Comparison of ENCODE assay signal across 8 mouse cellular contexts in the genomic region with DNA sequence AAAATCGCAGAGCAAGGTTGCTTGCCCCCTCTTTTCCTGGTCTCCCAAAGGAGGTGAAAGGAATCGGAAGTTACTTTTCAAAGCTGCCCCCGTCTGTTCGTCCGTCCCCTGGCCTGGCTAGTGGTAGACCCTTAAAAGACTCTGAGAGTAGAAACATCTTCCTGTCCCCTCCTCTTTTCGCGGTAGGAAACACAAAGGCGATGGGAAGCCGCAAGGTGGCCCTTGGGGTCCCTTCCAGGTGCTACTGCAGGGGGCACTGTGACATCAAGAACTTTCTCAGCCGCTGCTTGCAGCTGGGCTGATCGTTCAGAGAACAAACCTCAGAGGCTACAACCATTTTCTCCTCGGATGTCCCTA.
DNase-seq lines count a peak whose midpoint lies in the region; ATAC-seq and TF ChIP-seq lines count a peak whose summit lies in the region.

No protein-coding gene starts in this region.

- no peaks in the 10 kb centered on the region for H3K9me3 ChIP-seq in embryonic facial prominence, embryonic 15.5 days (replicated peaks)
- H3K9me3 ChIP-seq in limb, embryonic 14.5 days (ENCODE audit: control insufficient read depth, low read length), result no peaks in the 10 kb centered on the region
- no peaks in the 10 kb centered on the region for H3K9me3 ChIP-seq in midbrain, embryonic 16.5 days (replicated peaks; ENCODE audit: control insufficient read depth, low read length, poor library complexity, severe bottlenecking)

- peak overlapping the region; percentile 57 for H3K4me2 ChIP-seq in embryonic facial prominence, embryonic 15.5 days (replicated peaks)
- peak overlapping the region; percentile 46 for H3K4me2 ChIP-seq in limb, embryonic 14.5 days (replicated peaks; ENCODE audit: low read depth, low read length, severe bottlenecking)
- H3K4me2 ChIP-seq in midbrain, embryonic 16.5 days (ENCODE audit: low read length), result peak overlapping the region; percentile 25

- no peak overlapping the region; the same call in 1 of the 2 replicates for H3K9ac ChIP-seq in embryonic facial prominence, embryonic 15.5 days
- no peak overlapping the region for H3K9ac ChIP-seq in limb, embryonic 14.5 days (ENCODE audit: low read depth, low read length, severe bottlenecking)
- no peak overlapping the region for H3K9ac ChIP-seq in midbrain, embryonic 16.5 days (ENCODE audit: low read depth, low read length)

- no peak for TF ChIP-seq POLR2A in limb, embryonic 14.5 days (IDR thresholded peaks at IDR 0.05; ENCODE audit: borderline replicate concordance, extremely low read depth, insufficient read depth, insufficient read length)

- no peak for DNase-seq in left cerebral cortex, adult 2 months (ENCODE audit: extremely low spot score in 1 of 2, low spot score in 2 of 2)
- no peak for DNase-seq in left cerebral cortex, postnatal 36 days (ENCODE audit: low spot score in 2 of 2)
- peak; percentile 69 for DNase-seq in heart, postnatal 4 days
- DNase-seq in limb, embryonic 14.5 days (ENCODE audit: low spot score), result peak; percentile 75
- DNase-seq in T-cell, adult 2 months (ENCODE audit: low spot score), result no peak

- H3K36me3 ChIP-seq in embryonic facial prominence, embryonic 15.5 days, result no peaks in the 10 kb centered on the region
- no peaks in the 10 kb centered on the region for H3K36me3 ChIP-seq in limb, embryonic 14.5 days (ENCODE audit: control insufficient read depth, insufficient read depth, low read length)
- no peaks in the 10 kb centered on the region for H3K36me3 ChIP-seq in midbrain, embryonic 16.5 days (ENCODE audit: control insufficient read depth, insufficient read depth, low read length)

- WGBS in embryonic facial prominence, embryonic 15.5 days, result 1% methylated on average over 12 of the region's 12 CpGs
- WGBS in limb, embryonic 14.5 days, result 0% methylated on average over 12 of the region's 12 CpGs
- WGBS in midbrain, embryonic 16.5 days, result under 1% methylated on average over 12 of the region's 12 CpGs

- H3K4me1 ChIP-seq in embryonic facial prominence, embryonic 15.5 days, result peaks cover 31% of the 10 kb centered on the region
- peaks cover 6% of the 10 kb centered on the region; the same call in 1 of the 2 replicates for H3K4me1 ChIP-seq in limb, embryonic 14.5 days (ENCODE audit: control insufficient read depth, insufficient read depth, low read length)
- peaks cover 4% of the 10 kb centered on the region for H3K4me1 ChIP-seq in midbrain, embryonic 16.5 days (ENCODE audit: control insufficient read depth, insufficient read depth, low read length)

- peaks cover 10% of the 10 kb centered on the region for H3K27me3 ChIP-seq in embryonic facial prominence, embryonic 15.5 days
- peaks cover 38% of the 10 kb centered on the region for H3K27me3 ChIP-seq in limb, embryonic 14.5 days (ENCODE audit: control insufficient read depth, insufficient read depth, low read length)
- peaks cover 40% of the 10 kb centered on the region for H3K27me3 ChIP-seq in midbrain, embryonic 16.5 days (ENCODE audit: control insufficient read depth, insufficient read depth, low read depth, low read length)

- intact Hi-C loops in left cerebral cortex, adult 2 months (cut with DNase I), result loop anchor here (5.0 to 10.0 kb wide), 3 partner anchors 95 to 1558 kb away; partner anchors contain the start of genes Lhx5 and Tbx5
- intact Hi-C loops in left cerebral cortex, postnatal 36 days (cut with DNase I), result loop anchor here (5.0 to 10.0 kb wide), 2 partner anchors 95 to 958 kb away; partner anchors contain the start of gene Tbx5

- H3K27ac ChIP-seq in left cerebral cortex, adult 2 months, result no peak overlapping the region
- peak overlapping the region; percentile 66 for H3K27ac ChIP-seq in embryonic facial prominence, embryonic 15.5 days (replicated peaks)
- H3K27ac ChIP-seq in limb, embryonic 14.5 days (replicated peaks; ENCODE audit: low read depth, low read length), result no peak overlapping the region
- no peak overlapping the region for H3K27ac ChIP-seq in midbrain, embryonic 16.5 days (ENCODE audit: low read length)

- ATAC-seq in embryonic facial prominence, embryonic 15.5 days (ENCODE audit: insufficient number of reproducible peaks, low FRiP score, low TSS enrichment, low read depth), result peak; percentile 66; the same call in 1 of the 2 replicates
- peak; percentile 66; the same call in 1 of the 2 replicates for ATAC-seq in limb, embryonic 14.5 days (ENCODE audit: low FRiP score, low read depth)
- ATAC-seq in midbrain, embryonic 16.5 days, result no peak
- ATAC-seq in megakaryocyte, adult 5-6 weeks (ENCODE audit: poor library complexity, severe bottlenecking), result no peak

- H3K4me3 ChIP-seq in left cerebral cortex, adult 2 months, result no peak overlapping the region
- H3K4me3 ChIP-seq in embryonic facial prominence, embryonic 15.5 days (replicated peaks), result peak overlapping the region; percentile 39
- H3K4me3 ChIP-seq in limb, embryonic 14.5 days (replicated peaks; ENCODE audit: low read length), result peak overlapping the region; percentile 10
- H3K4me3 ChIP-seq in midbrain, embryonic 16.5 days (ENCODE audit: low read depth, low read length), result no peak overlapping the region

- TF ChIP-seq CTCF in left cerebral cortex, adult 2 months (IDR thresholded peaks at IDR 0.05), result peak; percentile 46

Comparison
In these comparisons a context has a peak if more than half of its experiments do, and no peak if none do; other contexts are left out.
1. DNase-seq: peak in heart, postnatal 4 days (single experiment) and limb, embryonic 14.5 days (single experiment); none in left cerebral cortex, adult 2 months (0 of 2), left cerebral cortex, postnatal 36 days (0 of 2) and T-cell, adult 2 months (single experiment).
2. H3K4me3 ChIP-seq: peak in embryonic facial prominence, embryonic 15.5 days (single experiment) and limb, embryonic 14.5 days (single experiment); none in left cerebral cortex, adult 2 months (single experiment) and midbrain, embryonic 16.5 days (single experiment).
3. ATAC-seq: peak in embryonic facial prominence, embryonic 15.5 days (single experiment) and limb, embryonic 14.5 days (single experiment); none in midbrain, embryonic 16.5 days (single experiment) and megakaryocyte, adult 5-6 weeks (single experiment).
4. Peak in every context shown above with its lines, with median percentiles within 50 percentile points of each other: H3K4me2 ChIP-seq.